Mouse (Mus musculus) liver, postnatal 0 days (tissue): ENCODE data around the gene Zkscan6.

Experiments used
- CTCF ChIP-seq: sonication (generic); IDR thresholded peaks from 2 replicates; pipeline ENCODE4 v1.5.1; 2016; ENCODE audit warnings: antibody characterized with exemption, low read depth
- EP300 ChIP-seq: IDR thresholded peaks from 2 replicates; pipeline ENCODE4 v1.6.1; 2016; ENCODE audit warnings: antibody characterized with exemption, low read depth, mild to moderate bottlenecking

- TF ChIP-seq CTCF (no peak), EP300 (0 out of 2 replicates have a peak, but pooled peaks have one; percentile 10)
Observed at GRCm38 (mm10) chr11:65773535-65773934, 33.4 kb upstream of the Zkscan6 start.
